In genomic region chr3:129553173-129553572, GRCm38 (mm10) we compare ENCODE assay signal across 10 mouse cellular contexts. TPM values are rescaled to one million over a fixed set of nuclear protein-coding genes. Genes with fewer than 3 reads are reported as not detected.
DNase-seq lines count a peak whose midpoint lies in the region; ATAC-seq and TF ChIP-seq lines count a peak whose summit lies in the region.
"Had no signal": no experiment of that assay in that cellular context is flagged by ENCODE, and none has a peak within 500 bp of the region (broad histone marks: within the 10 kb centered on the region; RNA-seq: fewer than 3 reads in every experiment).

No protein-coding gene starts in this region.

- 91% methylated on average over 9 of the region's 9 CpGs for WGBS in midbrain, embryonic 11.5 days

- peaks cover 93% of the 10 kb centered on the region for H3K4me1 ChIP-seq in E14TG2a.4 (replicated peaks; ENCODE audit: low read depth, low read length)
- peaks cover 13% of the 10 kb centered on the region for H3K4me1 ChIP-seq in midbrain, embryonic 11.5 days (ENCODE audit: control insufficient read depth, insufficient read depth, low read length)

- no peak overlapping the region for H3K27ac ChIP-seq in midbrain, embryonic 11.5 days (ENCODE audit: low read depth, low read length)
- H3K27ac ChIP-seq: heart, embryonic 10.5 days; lung, embryonic 15.5 days had no signal

- ATAC-seq in common myeloid progenitor, adult 5-6 weeks (replicated peaks; ENCODE audit: low read depth, poor library complexity, severe bottlenecking), result peak; percentile 96
- no peak for ATAC-seq in midbrain, embryonic 11.5 days (ENCODE audit: low FRiP score)

- peaks cover 72% of the 10 kb centered on the region for H3K36me3 ChIP-seq in E14TG2a.4 (ENCODE audit: insufficient read depth, low read length)
- H3K36me3 ChIP-seq in splenic B cell, adult 2 months (ENCODE audit: control insufficient read depth, insufficient read depth, low read length, poor library complexity, severe bottlenecking), result no peaks in the 10 kb centered on the region
- no peaks in the 10 kb centered on the region for H3K36me3 ChIP-seq in midbrain, embryonic 11.5 days (ENCODE audit: control insufficient read depth, insufficient read depth, low read length)
- H3K36me3 ChIP-seq: lung, embryonic 15.5 days had no signal

- H3K27me3 ChIP-seq in E14TG2a.4 (ENCODE audit: insufficient read depth, low read length), result no peaks in the 10 kb centered on the region
- no peaks in the 10 kb centered on the region for H3K27me3 ChIP-seq in splenic B cell, adult 2 months (ENCODE audit: control insufficient read depth, insufficient read depth, low read length, poor library complexity, severe bottlenecking)
- H3K27me3 ChIP-seq in midbrain, embryonic 11.5 days (ENCODE audit: control insufficient read depth, insufficient read depth, low read length), result no peaks in the 10 kb centered on the region
- H3K27me3 ChIP-seq: lung, embryonic 15.5 days had no signal

- no peak for TF ChIP-seq CTCF in E14TG2a.4 (conservative IDR thresholded peaks at IDR 0.05; ENCODE audit: low read length)

- peak; percentile 35 for DNase-seq in lung, postnatal 4 days
- peak; percentile 63 for DNase-seq in splenic B cell, adult 2 months (ENCODE audit: low read depth, low spot score)
- DNase-seq in midbrain, embryonic 11.5 days (ENCODE audit: low spot score, missing footprints), result no peak
- DNase-seq in ovary, postnatal 36 days (ENCODE audit: low spot score), result no peak
- no peak for DNase-seq in right cerebral cortex, postnatal 4 days
- DNase-seq: kidney, postnatal 10 days had no signal

- H3K4me2 ChIP-seq in midbrain, embryonic 11.5 days, result no peak overlapping the region
- H3K4me2 ChIP-seq: lung, embryonic 15.5 days had no signal

- H3K4me3 ChIP-seq in E14TG2a.4 (replicated peaks; ENCODE audit: low read length), result 0 out of 2 replicates have a peak overlapping the region, but pooled peaks have one; percentile 23
- H3K4me3 ChIP-seq in midbrain, embryonic 11.5 days (ENCODE audit: low read depth, low read length), result no peak overlapping the region
- H3K4me3 ChIP-seq: heart, embryonic 10.5 days; lung, embryonic 15.5 days had no signal

- H3K9me3 ChIP-seq in E14TG2a.4 (ENCODE audit: low read length), result no peaks in the 10 kb centered on the region
- H3K9me3 ChIP-seq in midbrain, embryonic 11.5 days (ENCODE audit: control insufficient read depth, low read length), result no peaks in the 10 kb centered on the region
- H3K9me3 ChIP-seq: heart, embryonic 10.5 days; lung, embryonic 15.5 days had no signal

- no peak overlapping the region for H3K9ac ChIP-seq in midbrain, embryonic 11.5 days (ENCODE audit: low read length)
- H3K9ac ChIP-seq: lung, embryonic 15.5 days had no signal

RNA-seq across cellular contexts. Expression of gene Elovl6, which starts 21.0 kb away (rescaled TPM):
- 19.4 and 21.3 TPM in 2 replicates for total RNA-seq in common myeloid progenitor, adult 5-6 weeks (2017)
- 40.9 and 41.0 TPM in 2 replicates for polyA plus RNA-seq in midbrain, embryonic 11.5 days (2014; fragmentation: Nextera tagmentation; extraction: Ambion mirVana)

Comparison
In these comparisons a context has a peak if more than half of its experiments do, and no peak if none do; other contexts are left out.
1. DNase-seq: peak in lung, postnatal 4 days (2 of 2) and splenic B cell, adult 2 months (single experiment); none in midbrain, embryonic 11.5 days (single experiment), ovary, postnatal 36 days (single experiment) and right cerebral cortex, postnatal 4 days (single experiment).